Mouse (Mus musculus) retina, adult 2 months (tissue): ENCODE data around the gene Kif1c.

ENCODE experiments used
- DNase-seq: peaks from one replicate; pipeline ENCODE4 v3.0.0-alpha.2; 2012; ENCODE audit warnings: low read depth, low spot score

The Kif1c gene

DNA sequence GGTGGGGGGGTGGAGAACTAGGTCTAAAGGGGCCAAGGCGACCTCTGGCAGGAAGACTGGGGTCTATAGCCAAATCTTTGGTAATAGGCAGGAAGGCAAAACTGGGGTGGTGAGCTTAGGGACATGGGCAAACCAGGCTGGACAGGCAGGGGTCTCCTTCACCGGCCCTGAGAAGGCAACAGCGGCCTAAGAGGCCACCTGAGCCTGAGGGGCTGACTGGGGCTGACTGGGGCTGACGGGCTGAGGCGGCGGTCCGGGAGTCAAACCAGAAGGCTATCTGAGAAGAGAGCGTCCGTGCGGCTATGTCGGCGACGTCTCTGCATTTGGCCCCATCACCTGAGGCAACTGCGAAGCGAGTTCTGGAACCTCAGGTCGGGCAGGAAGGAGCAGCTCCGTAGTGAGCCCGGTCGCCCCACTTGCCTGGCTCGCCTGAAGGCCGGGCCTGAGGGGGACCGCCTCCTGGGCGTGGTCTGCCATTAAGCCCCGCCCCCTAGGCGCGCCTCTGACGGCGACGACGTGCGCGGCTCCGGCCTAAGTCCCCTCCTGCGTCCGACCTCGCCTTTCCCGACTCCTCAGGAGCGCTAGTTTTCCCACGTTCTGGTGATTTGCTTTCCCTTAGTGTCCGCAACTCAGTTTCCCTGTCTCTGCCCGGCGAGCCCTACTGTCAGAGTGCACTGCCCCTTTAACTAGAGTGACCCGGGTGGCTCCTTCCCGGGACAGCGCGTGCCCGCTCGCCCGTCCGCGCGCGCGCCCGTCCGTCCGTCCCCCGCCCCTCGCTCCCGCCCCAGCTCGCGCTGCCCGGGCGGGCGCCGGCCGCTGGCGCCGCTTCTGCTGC, at the start of gene Kif1c, which contains the start of gene Inca1:
Gene Kif1c (plus strand): TSS at position 827 of the 835 bp plus-strand sequence.
Gene Inca1 (minus strand): TSS at position 434 of the 835 bp plus-strand sequence.
- peak; percentile 85 for DNase-seq

- DNase-seq = no peak
Observed at GRCm38 (mm10) chr11:70651391-70651790, 49.0 kb upstream of the Kif1c start.

DNA sequence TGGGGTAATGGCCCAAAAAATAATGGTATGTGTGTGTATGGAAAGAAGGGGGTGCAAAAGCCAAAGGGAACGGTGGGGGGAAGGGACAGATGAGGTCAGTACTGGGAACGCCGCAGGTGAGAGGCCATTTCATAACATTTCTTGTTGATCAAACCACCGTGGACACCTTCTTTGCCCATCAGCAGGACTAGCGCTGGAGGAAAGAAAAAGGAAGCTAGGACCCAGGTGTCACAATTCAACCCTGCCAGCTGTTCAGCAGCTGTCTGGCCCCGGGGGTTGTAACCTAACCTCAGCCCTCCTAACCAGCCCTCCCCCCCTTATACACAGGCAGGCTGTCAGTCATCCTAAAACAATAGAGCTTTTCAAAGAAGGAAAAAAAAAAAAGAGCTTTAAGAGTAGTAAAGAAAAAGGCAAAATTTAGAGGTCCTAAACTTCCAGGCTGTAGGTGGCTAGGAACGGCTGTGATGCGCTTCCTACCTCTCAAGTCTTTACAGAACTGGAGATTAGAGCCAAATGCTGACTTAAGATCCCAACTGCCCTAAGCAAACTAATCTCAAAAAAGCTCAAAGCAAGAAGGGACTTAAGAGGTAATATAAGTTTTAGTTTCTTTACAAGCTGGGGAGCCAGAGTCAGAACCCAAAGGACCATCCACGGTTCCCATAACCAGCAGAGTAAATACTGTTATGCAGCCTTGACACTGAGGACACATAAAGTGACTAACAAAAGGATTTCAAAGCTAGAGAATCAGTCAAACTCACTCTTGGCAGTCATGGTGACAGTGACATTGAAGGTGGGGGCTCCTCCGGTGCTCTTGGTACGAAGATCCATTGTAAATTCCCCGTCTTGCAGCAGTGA, 48.1 kb upstream of the Kif1c start:
- no peak for DNase-seq

DNA sequence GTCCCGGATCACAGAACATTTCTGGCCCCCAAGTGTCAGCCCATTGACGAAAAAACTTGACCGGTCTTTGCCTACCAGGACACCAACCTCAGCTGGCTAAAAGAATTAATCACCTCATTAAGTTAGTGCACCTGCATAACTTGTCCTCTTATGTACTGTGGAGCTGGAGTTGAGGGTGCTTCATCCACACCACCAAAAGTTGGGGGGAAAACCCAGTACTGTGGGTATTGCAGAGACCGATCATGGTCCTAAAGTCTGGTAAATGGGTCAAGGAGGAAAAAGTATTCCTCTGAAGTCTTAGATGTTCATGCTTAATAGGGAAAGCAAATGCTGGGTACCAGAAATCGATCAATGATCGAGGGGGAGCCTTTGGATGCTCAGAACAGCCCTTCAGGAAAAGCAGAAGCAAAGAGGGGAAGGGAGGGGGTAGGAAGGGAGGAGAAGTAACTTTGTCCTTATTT, 47.4 kb upstream of the Kif1c start:
- no peak for DNase-seq

DNA sequence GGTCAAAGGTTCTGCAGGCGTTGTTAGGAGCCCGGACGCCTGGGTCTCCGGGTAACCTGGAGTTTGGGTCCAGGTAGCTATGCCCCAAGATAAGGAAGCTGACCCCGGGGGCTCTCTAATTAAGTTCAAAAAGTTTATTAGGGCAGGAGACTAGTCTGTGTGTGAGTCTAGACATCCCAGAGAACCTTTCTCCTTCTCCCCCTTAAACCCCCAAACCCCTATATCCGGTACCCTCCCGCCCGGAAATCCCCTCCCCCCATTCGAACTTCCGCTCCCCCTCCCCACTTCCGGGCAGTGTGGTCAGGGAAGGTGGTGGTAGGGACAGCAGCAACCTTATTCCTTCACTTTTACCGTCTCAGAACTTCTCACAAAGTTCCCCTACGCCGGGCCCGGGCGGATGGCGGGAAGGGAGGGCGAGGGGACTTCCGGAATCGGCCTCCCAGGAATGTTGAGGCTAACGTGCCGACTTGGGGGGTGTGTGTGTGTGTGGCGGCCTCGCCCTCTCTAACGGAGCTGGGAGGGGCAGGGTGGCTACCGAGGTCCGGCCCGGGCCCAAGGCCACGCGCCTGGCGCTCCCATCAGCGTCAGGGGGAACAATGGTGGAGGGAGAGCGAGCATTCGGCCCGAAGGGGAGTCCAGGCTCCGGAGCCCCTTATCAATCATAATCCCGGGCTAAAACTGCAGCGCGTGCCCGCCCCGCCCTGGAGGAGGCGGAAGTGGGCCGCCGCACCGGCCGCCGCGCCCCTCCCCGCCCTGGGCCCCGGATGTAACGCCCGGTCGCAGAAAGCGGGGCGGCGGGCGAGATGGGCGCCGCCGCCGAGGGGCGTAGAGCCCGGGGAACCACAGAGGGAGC, 46.8 kb upstream of the Kif1c start:
- DNase-seq = peak; percentile 44

GRCm38 (mm10) chr11:70654198-70654922, 46.0 kb upstream of the Kif1c start, which contains the start of gene Pfn1:
Pfn1 (minus strand) TSS chr11:70654644.
- DNase-seq = peak; percentile 62

DNA sequence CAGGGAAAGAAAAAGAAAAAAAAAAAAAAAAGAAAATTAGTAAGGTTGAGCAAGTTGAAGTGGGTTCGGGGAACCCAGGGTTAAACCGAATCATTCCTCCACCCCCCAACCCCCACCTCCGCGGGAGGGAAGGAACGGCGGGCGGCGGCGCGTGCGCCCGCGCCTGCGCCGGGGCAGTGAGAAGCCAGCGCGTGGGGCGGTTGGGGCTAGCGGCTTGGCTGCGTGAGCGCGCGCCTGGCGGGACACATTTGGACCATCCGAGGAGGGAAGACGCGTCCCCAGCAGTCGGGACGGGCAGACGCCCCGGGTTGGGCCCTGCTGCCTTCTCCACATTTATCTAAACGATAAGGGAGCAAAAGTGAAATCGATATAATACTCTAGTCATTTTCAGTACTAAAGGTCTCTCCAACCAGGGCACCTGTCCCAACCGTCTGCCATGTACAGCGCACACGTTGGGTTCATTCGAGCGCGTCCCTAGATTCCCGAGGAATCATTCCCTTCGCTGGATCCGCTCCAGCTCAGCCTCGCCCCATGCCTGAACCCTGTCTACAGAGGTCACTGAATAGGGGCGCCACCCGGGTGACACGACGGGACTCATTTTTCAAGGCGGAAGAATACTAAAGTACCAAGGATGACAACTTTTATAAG, 45.3 kb upstream of the Kif1c start:
- DNase-seq = peak; percentile 64

GRCm38 (mm10) chr11:70655571-70656455, 44.5 kb upstream of the Kif1c start:
- DNase-seq = no peak

GRCm38 (mm10) chr11:70656456-70656927, 43.9 kb upstream of the Kif1c start:
- no peak for DNase-seq

DNA sequence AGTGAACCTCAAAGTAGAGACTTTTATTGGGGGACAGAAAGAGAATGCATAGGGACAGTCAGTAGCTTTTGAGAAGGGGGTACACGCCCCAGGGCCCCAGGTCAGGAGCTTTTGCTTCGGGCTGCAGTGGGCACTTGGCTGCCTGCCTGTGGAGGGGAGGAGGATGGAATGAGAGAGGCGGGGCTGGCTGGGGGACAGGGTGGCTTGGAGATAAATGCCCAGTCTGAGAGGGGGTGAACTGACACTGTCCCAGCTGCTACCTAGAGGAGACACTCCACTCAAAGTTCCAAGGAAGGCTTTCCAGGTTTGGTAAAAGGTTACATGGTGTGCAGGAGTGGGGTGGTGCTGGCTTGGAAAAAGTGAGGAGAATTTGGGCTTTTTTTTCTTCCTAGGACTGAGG, 43.4 kb upstream of the Kif1c start, which contains the start of gene Eno3:
Gene Eno3 (plus strand): TSS at position 239 of the 400 bp plus-strand sequence.
- no peak for DNase-seq

- no peak for DNase-seq
Observed at GRCm38 (mm10) chr11:70657573-70657972, 42.8 kb upstream of the Kif1c start.

DNA sequence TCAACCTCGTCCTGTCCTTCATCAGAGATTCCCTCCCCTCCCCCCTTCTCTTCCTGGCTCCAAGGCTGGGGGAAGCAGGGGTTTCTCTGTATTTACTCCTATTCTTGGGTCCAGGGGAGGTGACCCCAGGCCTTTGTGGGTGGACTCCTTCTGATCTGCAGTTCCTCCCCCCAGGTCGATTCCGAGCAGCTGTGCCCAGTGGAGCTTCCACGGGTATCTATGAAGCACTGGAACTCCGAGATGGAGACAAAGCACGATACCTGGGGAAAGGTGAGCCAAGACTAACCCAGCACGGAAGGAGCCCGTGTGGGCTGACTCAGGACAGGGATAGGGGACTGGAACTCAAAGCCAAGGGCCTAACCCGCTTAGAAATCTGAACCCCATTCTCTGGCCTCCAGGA, 42.4 kb upstream of the Kif1c start:
- DNase-seq = no peak

DNA sequence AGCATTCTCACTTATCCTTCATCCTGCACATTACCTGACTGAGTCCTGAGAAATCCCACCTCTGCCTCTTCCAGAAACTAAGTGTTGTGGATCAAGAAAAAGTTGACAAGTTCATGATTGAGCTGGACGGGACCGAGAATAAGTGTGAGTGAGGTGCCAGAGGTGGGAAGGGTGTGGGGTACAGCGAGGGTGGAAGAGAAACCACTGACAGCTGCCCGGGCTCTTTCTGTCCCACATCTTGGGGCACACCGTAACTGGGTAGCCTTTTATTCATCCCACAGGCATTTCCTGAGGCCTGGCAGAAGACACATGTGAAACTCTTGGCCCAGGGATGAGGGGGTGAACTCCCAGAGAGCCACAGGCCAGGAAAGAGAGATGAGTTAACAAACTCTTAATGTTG, 41.8 kb upstream of the Kif1c start:
- DNase-seq = no peak

GRCm38 (mm10) chr11:70658942-70659341, 41.4 kb upstream of the Kif1c start:
- no peak for DNase-seq

DNA sequence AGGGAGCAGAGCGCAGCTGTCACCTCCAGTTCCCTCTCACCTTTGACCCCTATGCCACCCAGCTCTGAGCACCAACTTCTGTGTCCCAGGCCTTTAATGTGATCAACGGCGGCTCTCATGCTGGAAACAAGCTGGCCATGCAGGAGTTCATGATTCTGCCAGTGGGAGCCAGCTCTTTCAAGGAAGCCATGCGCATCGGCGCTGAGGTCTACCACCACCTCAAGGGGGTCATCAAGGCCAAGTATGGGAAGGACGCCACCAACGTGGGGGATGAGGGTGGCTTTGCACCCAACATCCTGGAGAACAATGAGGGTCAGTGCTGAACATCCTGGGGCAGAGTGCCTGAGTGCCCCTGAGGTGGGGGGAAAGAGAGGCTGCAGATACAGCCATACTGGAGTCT, 39.8 kb upstream of the Kif1c start:
- no peak for DNase-seq

DNA sequence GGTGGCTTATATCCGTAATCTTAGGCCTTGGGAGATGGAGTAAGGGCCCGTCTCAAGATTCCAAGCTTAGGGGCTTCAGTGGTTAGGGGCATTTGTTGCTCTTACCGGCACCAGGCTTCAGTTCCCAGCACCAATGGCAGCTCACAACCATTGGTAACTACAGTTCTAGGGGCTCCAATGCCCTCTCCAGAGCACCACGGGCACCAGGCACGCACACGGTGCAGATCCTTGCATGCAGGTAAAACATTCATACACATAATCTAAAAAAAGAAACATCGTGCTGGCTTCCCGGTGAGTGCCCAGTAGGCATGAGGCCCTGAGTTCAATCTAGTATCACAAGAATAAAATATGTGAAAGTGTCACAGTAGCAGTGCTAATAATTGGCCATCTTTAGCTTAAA, 37.2 kb upstream of the Kif1c start:
- DNase-seq = no peak

GRCm38 (mm10) chr11:70663957-70664356, 36.4 kb upstream of the Kif1c start:
- no peak for DNase-seq

GRCm38 (mm10) chr11:70664741-70665140, 35.6 kb upstream of the Kif1c start:
- DNase-seq = no peak

- DNase-seq = no peak
Observed at GRCm38 (mm10) chr11:70666687-70667086, 33.7 kb upstream of the Kif1c start.
